25 mouse cellular contexts compared by ENCODE assay signal in genomic region chr1:75229158-75229557, GRCm38 (mm10). TPM values are rescaled to one million over a fixed set of nuclear protein-coding genes. Genes with fewer than 3 reads are reported as not detected.
DNase-seq lines count a peak whose midpoint lies in the region; ATAC-seq lines count a peak whose summit lies in the region.
"Had no signal": no experiment of that assay in that cellular context is flagged by ENCODE, and none has a peak within 500 bp of the region (broad histone marks: within the 10 kb centered on the region; RNA-seq: fewer than 3 reads in every experiment).

No protein-coding gene starts in this region.

- peak; percentile 79 for ATAC-seq in megakaryocyte progenitor cell, adult 5-6 weeks (replicated peaks; ENCODE audit: poor library complexity)
- no peak for ATAC-seq in activated CD4-positive, CD25-positive, alpha-beta regulatory T cell, adult 4 months
- ATAC-seq: forebrain, embryonic 13.5 days had no signal

- DNase-seq in 416B (ENCODE audit: low read depth) = peak; percentile 89
- peak; percentile 23 for DNase-seq in adipocyte (ENCODE audit: low spot score)
- peak; percentile 71 for DNase-seq in liver
- DNase-seq in retina, embryonic 14.5 days (ENCODE audit: low spot score) = no peak
- no peak for DNase-seq in left cerebral cortex, postnatal 14 days (ENCODE audit: low spot score in 2 of 2)
- DNase-seq: cerebellum, adult 9-11 months; embryo, embryonic 11 days; heart, postnatal 4 days; kidney, adult 18-20 months; kidney, postnatal 36 days; layer of hippocampus, adult 9-11 months; lung, postnatal 10 days; right cerebral cortex, postnatal 4 days had no signal

- intact Hi-C loops in left cerebral cortex, postnatal 14 days (cut with DNase I) = loop anchor here (10.0 kb wide), 1 partner anchor 66 kb away; no protein-coding TSS in a partner anchor

RNA-seq across cellular contexts. Expression of gene A630095N17Rik, which starts 2.7 kb away (rescaled TPM):
- total RNA-seq in megakaryocyte progenitor cell, adult 5-6 weeks (2015) = 0.56 and 1.2 TPM in 2 replicates
- total RNA-seq in megakaryocyte progenitor cell, adult 5-6 weeks (2017) = 1.2 TPM in 1 of 2 replicates, not detected in the other
- not detected for polyA plus RNA-seq in activated CD4-positive, CD25-positive, alpha-beta regulatory T cell, adult 4 months (2017; shearing (Covaris generic))
- not detected for total RNA-seq in left cerebral cortex, postnatal 14 days (2021)
- total RNA-seq: adrenal gland, postnatal 4 days; heart, postnatal 4 days; left cerebral cortex, postnatal 25 days had no signal
- polyA plus RNA-seq: embryonic facial prominence, embryonic 15.5 days; forebrain, embryonic 13.5 days; gonadal fat pad, adult 2 months; heart, embryonic 13.5 days; limb, embryonic 15.5 days; midbrain, embryonic 12.5 days; neural tube, embryonic 14.5 days; stomach, embryonic 14.5 days had no signal

RNA-seq across cellular contexts. Expression of gene Dnajb2, which starts 7.0 kb away (rescaled TPM):
- total RNA-seq in megakaryocyte progenitor cell, adult 5-6 weeks (2015) = 1.3 and 1.8 TPM in 2 replicates
- total RNA-seq in megakaryocyte progenitor cell, adult 5-6 weeks (2017) = 1.9 and 6.4 TPM in 2 replicates
- polyA plus RNA-seq in activated CD4-positive, CD25-positive, alpha-beta regulatory T cell, adult 4 months (2017; shearing (Covaris generic)) = 1 to 10 TPM; 5.9 to 7.1 TPM
- total RNA-seq in left cerebral cortex, postnatal 14 days (2021) = 10 to 100 TPM; 76.5 to 80.2 TPM

RNA-seq across cellular contexts. Expression of gene Tuba4a, which starts 9.5 kb away (rescaled TPM):
- total RNA-seq in megakaryocyte progenitor cell, adult 5-6 weeks (2015) = 777 and 847 TPM in 2 replicates
- 369 and 385 TPM in 2 replicates for total RNA-seq in megakaryocyte progenitor cell, adult 5-6 weeks (2017)
- 100 to 1,000 TPM; 120 to 135 TPM for polyA plus RNA-seq in activated CD4-positive, CD25-positive, alpha-beta regulatory T cell, adult 4 months (2017; shearing (Covaris generic))
- total RNA-seq in left cerebral cortex, postnatal 14 days (2021) = 100 to 1,000 TPM; 658 to 691 TPM

RNA-seq across cellular contexts. Expression of gene Stk16, which starts 18.5 kb away (rescaled TPM):
- total RNA-seq in megakaryocyte progenitor cell, adult 5-6 weeks (2015) = 208 and 214 TPM in 2 replicates
- 135 and 187 TPM in 2 replicates for total RNA-seq in megakaryocyte progenitor cell, adult 5-6 weeks (2017)
- polyA plus RNA-seq in activated CD4-positive, CD25-positive, alpha-beta regulatory T cell, adult 4 months (2017; shearing (Covaris generic)) = 10 to 100 TPM; 45.7 to 65.1 TPM
- 10 to 100 TPM; 85.6 to 92.2 TPM for total RNA-seq in left cerebral cortex, postnatal 14 days (2021)

RNA-seq across cellular contexts. Expression of gene Glb1l, which starts 18.5 kb away (rescaled TPM):
- total RNA-seq in megakaryocyte progenitor cell, adult 5-6 weeks (2015) = 24.2 and 31.9 TPM in 2 replicates
- 12.3 and 13.7 TPM in 2 replicates for total RNA-seq in megakaryocyte progenitor cell, adult 5-6 weeks (2017)
- 10 to 100 TPM; 12.0 to 12.4 TPM for polyA plus RNA-seq in activated CD4-positive, CD25-positive, alpha-beta regulatory T cell, adult 4 months (2017; shearing (Covaris generic))
- 10 to 100 TPM; 16.3 to 18.3 TPM for total RNA-seq in left cerebral cortex, postnatal 14 days (2021)

Comparison
In these comparisons a context has a peak if more than half of its experiments do, and no peak if none do; other contexts are left out.
1. DNase-seq: peak in 416B (single experiment), adipocyte (single experiment) and liver (single experiment); none in retina, embryonic 14.5 days (single experiment) and left cerebral cortex, postnatal 14 days (0 of 2).
2. RNA of gene Dnajb2, which starts 7.0 kb away (total RNA-seq): 76.5 to 80.2 TPM in left cerebral cortex, postnatal 14 days; 1.3 to 6.4 TPM in megakaryocyte progenitor cell, adult 5-6 weeks; every median in the first group is over 10 times any median in the second.